Mouse (Mus musculus): ENCODE measurements around the gene Hif3a.
"Not testable (repeated sequence)": the region's sequence is repeated elsewhere in the genome, so short reads cannot be mapped to it uniquely, and the experiment has no call there.

The Hif3a gene

DNA sequence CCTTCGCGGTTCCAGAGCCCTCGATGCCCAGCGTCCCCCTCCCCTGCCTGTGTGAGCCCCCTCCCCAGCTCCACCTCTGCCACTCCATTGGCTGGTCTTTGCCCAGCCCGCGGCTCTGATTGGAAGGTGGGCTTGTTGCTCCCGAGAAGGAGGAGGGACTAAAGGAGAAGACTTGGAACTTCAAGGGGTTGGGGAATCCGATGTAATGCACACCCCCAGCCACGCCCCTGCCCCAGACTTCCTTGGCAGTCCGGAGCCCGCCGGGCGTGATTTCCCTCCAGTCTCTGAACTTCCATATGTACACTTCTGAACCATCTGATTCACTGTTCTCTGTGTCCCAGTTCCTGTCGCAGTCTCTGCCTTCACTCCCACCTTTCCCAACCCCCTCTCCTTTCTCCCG is at the start of gene Hif3a:
TSS of gene Hif3a (minus strand) at position 39 of the 400 bp plus-strand sequence.
- no peak for DNase-seq (ENCODE audit: low read depth, low spot score)

DNA sequence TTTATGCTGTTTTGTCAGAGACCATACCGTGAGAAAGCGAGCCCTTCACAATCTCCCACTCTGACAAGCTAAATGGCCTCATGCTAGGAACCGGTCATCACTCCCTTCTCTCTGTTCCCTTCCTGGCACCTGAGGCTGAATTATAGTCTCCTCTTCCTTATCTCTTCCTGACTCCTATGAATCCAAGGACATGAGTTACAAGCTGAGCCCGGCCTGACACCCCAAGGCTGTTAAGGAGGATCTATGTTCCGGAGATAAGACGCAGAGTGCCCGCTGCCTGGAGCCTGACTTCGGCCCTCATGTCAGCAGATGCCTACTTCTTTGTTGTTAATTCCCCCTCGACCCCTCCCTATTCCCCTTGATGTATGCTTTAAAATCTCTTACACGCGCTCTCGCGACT is 39.4 kb upstream of the Hif3a start:
- DNase-seq (ENCODE audit: low read depth, low spot score) = not testable (repeated sequence)

DNA sequence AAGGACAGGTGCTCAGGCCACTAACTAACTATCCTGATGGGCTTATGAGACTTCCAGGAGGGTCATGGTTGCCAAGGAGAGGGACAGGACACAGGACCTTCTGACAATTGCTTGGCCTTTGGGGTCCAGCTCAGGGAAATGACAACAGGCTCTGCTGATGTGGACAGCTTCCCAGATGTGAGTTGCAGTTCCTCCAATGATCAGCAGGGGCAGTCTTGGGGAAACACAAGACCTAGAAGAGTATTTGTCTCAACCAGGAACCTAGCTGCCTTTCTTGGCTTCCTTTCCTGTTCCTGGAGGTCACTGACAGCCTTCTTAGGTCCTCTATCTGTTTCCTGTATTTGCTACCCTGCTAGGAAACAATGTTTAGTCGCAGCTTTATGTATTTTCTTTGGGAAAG is 29.1 kb upstream of the Hif3a start:
- DNase-seq (ENCODE audit: low read depth, low spot score) = no peak

DNA sequence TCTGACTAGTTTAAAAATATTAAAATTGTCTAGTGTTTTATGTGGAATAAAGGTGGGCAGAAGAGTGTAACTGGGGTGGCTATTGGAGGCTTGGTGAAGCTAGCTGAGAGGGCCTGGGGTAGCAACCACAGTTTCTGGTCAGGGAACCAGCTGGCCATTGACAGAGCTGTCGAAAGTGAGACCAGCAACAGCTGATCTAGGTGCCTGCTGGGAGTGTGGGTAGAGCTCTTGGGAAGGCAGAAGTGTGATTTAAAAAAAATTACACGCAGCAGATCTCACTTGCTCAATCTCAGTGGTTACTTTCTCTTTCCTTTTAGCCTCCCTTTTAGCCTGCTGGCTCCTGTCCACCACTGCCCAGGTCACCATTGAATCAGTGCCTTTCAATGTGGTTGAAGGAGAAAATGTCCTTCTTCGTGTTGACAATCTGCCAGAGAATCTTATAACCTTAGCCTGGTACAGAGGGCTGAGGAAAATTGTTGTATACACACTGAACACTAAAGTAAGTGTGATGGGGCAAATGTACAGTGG is 27.9 kb upstream of the Hif3a start:
- DNase-seq (ENCODE audit: low read depth, low spot score) = no peak

DNA sequence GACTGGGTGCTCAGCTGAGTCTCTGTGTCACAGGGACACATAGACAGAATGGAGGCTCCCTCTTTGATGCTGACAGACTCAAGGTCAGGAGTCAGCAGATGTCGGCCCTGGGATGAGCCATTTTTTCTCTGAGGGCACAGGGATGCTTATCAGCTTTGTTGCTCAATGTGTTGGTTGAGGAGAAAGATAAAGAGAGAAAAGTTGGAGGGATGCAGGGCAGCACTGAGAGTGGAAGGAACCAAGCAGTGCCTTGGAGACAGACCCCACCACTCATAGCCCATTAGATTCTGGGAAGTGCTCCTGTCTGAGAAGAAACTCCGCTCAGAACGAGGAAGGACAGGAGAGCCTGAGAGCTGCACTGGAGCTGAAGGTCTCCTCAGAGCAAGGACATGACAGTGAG is 25.5 kb upstream of the Hif3a start:
- DNase-seq (ENCODE audit: low read depth, low spot score) = no peak

DNA sequence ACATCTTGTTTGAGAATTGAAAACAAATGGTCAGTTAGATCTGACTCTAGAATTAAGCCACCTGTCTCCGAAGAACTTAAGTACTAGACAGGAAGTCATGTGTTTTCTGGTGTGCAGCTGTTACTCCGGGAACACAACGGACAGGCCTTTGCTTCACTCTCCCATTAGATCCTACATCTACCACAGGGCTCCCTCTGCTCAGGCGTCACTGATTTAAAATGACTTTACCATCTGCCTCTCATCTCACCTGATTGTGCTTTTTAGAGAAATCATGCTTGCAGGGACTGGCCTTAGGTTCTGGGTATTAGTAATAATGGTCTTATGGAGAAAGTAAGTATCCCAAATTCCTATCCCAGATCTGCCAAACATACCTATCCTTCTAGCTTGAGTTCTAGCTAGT is 20.5 kb upstream of the Hif3a start:
- DNase-seq (ENCODE audit: low read depth, low spot score) = no peak

DNA sequence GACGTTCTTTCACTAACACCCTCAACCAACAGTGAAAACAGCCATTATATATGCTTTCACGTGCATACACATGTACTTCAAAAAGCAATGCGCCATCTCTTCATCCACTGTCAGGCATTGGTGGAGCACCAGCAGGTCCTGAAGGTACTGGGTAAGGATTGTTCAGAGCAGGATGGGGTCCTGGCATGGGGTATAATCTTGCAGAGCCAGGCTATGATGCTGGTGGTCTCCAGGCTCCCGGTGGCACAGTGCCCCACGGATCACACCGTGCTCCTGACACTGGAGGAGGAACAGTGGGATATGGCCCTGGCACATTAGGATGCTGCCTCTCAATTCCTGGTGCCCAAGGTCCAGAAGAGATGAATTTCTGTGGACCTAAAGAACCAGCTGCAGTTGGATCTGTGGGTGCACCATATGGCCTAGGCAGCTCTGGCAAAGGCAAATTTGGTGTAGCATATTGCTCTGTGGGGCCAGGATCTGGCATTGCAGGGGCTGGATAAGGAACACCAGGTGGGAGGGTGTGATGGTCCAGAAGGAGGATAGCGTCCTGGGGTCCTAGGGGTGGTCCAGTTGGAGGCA is 15.9 kb upstream of the Hif3a start:
- no peak for DNase-seq (ENCODE audit: low read depth, low spot score)

DNA sequence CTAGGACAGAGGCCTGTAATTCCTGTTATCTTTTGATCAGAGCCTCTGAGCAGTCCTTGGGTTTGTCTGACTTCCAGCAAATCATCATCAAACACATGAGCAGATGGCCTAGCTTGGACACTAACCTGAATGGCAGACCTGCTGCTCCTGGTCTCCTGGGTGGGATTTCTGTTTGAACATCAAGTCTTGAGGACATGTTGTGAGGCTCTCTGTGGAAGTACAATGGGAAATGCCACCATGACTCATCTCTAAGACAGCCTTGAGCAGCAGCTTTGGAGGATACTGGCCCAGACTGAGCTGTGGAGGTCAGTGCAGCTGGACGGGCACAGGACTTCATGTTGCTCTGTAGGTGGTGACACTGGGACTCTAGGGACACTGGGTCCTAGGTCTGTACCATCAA is 14.3 kb upstream of the Hif3a start:
- DNase-seq (ENCODE audit: low read depth, low spot score) = no peak

DNA sequence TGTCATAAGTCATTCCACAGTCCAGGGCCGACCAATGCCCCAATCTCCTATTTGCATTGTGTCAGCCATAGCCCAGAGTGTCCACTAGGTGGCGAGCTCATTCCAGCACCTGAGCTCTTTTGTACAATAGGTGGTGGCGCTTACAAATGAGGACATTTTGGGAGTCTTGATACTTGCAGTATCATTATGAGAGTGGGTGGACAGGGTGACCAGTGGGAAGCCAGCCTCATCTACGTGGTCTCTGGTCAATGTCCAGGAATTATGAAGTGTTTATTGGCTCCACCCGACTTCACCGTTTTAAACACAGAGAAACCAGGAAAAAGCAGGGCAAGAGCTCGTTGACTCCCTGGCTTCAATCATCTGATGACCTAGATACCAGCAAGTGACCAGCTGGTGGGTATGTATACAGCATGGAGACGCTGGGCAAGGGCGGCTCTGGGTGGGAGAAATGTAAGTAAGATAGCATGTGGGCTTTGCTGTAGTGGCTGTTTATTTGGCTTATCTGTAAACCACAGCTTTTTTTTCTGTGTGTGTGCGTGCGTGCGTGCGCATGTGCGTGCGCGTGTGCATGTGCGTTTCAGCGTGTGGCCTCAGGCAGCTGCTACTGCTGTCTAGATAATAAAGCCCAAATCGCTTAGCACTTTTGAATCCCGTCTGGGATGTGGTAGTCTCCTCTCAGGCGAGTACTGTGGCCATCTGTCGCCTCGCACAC is 11.8 kb upstream of the Hif3a start, which contains the start of gene Psg16:
TSS of gene Psg16 (plus strand) at position 137 of the 712 bp plus-strand sequence.
- DNase-seq (ENCODE audit: low read depth, low spot score) = peak; percentile 71

DNA sequence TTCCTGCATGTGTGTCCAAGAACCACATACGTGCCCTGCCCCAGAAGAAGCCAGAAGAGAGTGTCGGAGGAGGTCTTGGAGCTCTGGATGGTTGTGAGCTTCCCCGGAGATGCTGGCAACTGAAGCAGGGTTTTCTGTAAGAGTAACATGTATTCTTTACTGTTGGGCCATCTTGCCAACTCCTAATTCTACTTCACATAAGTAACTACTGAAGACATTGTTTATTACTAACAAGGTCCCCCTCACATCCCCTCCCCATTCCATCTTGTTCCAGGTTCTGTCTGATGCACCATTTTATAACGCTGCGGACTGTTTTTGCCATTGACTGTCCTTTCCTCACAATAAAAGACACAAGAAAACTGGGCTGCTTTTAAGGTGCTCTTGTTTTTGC is 11.3 kb upstream of the Hif3a start:
- no peak for DNase-seq (ENCODE audit: low read depth, low spot score)

DNA sequence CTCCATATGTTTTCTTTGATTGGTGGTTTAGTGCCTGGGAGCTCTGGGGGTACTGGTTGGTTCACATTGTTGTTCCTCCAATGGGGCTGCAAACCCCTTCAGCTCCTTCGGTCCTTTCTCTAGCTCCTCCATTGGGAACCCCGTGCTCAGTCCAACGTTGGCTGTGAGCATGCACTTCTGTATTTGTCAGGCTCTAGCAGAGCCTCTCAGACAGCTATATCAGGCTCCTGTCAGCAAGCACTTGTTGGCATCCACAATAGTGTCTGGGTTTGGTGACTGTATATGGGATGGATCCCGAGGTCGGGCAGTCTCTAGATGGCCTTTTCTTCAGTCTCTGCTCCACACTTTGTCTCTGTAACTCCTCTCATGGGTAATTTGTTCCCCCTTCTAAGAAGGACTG is 5.4 kb upstream of the Hif3a start:
- DNase-seq (ENCODE audit: low read depth, low spot score) = not testable (repeated sequence)

DNA sequence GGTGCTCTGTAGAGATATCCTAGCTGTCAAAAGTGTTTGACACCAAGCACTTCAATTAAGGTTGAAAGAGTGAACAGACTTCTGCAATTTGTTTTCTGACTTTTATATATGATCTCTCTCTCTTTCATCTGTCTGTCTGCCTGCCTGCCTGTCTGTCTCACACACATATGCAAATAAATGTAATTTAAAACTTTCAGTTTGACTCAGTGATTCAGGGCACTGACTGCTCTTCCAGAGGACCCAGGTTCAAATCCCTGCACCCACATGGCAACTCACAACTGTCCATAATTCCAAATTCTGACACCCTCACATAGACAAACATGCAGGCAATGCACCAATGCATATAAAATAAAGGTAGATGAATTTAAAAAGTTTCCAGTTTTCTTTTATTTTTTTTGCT is 4.8 kb upstream of the Hif3a start:
- no peak for DNase-seq (ENCODE audit: low read depth, low spot score)

DNA sequence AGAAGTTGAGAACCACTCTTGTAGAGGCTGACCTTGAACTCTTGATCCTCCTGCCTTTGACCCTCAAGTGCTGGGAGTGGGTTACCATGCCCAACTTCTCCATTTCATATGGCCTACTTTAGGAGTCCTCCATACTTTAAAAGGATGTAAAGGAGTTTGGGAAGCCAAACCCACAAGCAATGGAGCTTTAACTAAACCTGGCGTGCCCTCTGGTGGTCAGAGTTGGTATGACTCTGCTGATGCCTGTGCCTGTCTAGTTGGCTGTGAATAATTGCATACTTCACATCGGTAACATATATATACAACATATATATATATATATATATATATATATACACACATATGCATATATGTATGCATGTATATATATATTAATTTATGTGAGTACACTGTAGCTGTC is 4.2 kb upstream of the Hif3a start:
- peak; percentile 66 for DNase-seq (ENCODE audit: low read depth, low spot score)

DNA sequence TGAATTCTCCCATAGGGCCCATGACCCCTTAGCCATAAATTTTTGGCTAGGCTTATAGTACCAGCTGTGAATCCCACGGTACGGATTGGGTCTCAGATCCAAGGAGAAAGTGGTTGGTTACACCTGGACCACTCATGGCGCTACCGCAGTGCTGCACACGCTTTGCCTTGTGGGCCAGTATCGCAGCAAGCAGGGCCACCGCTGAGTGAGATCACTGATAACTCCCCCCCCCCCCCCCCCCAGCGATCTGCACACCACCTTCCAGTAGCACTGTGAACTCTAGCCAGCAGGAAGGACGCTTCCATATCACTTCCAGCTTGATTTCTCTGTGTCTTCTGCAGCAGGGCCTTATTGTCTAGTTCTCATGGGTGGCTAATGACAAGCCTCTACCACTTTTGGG is 3.4 kb upstream of the Hif3a start:
- DNase-seq (ENCODE audit: low read depth, low spot score) = no peak

DNA sequence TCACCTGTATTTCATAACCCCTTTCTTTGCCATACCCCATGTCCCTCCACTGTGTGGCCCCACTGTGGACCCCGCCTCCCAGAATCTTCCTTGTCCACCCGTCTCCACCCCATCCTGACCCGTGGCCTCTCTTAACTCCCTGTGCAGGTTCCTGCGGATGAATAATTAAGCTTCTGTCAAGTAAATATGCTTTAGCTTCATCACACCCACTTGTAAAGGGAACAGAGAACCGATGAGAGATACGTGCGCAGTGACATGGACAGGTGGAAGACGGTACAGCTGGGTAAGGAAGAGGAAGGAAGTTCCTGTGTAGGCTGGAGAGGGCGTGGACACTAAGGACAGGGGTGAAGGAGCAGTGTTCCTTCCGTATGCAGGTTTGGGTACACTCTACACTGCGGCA is 618 bp upstream of the Hif3a start:
- DNase-seq (ENCODE audit: low read depth, low spot score) = no peak

DNA sequence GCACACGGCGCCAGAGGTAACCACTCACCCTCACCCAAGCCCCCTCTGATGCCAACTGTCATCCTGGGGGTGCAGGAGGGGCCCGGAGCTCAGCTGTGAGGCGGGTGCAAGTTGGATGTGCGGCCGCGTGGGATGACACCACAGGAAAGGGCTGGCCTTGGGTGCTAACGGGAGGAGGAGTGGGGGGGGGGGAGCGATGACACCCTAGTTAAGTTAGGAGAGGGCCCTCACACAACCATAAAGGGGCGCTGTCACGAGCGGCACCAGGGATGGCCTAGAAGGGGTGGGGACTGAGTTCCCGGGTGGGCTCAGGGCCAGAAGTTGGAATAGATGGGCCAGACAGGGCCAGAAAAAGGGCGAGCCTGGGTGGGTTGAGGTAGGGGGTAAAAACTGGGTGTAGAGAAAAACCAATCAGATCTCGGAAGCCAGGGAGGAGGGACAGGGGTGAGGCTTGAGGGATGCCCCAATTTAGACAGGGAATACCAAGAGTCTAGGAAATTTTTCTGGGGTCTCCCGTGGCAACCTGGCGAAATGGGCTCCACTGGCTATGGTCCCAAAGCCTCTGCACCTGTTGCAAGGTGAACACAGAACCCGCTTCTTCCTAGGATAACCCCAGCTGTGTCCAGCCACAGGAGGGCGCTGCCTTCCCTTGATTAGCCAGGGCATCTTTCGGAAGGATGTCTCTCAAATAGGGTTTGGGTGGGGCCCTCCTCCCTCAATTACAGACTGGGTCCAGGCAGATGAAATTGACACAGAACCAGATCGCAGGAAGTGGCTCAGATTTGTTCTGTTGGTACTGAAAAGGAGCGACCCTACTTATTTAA is 1.2 kb downstream of the Hif3a start:
- DNase-seq (ENCODE audit: low read depth, low spot score) = no peak

DNA sequence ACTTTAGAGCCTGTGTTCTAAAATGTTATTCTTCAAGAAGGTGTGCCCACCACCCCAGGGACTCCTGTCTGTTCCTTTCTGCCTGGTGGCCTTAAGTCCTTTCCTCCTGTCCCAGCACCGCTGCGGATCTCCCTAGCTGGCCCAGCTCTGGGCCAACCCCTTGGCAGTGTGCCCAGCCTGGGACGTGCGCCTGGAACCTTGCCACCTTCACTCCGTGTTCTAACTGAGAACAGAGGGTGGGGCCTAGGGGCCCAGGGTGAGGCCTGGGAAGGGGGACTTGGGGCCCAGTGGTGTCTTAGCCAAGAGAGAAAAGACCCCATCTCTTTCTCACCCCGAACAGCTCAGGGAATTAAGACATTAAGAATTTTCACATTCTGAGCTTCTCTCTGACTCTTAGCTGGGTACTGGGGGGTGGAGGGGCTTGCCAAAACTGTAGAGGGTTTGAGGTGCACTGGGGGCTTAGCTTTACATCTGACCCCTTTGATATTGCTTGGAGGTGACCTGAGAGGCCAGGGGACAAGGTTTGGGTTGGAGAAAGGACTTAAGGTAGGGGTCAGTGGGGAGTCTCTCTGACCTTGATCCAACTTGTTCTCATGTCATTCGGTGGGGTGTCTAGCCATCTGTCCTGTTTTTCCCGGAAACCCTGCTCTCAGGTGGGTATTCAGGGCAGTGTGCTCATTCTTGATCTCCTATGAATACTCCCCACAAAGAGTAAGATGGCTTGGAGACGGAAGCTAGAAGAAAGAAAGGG is 2.0 kb downstream of the Hif3a start:
- peak; percentile 51 for DNase-seq (ENCODE audit: low read depth, low spot score)

DNA sequence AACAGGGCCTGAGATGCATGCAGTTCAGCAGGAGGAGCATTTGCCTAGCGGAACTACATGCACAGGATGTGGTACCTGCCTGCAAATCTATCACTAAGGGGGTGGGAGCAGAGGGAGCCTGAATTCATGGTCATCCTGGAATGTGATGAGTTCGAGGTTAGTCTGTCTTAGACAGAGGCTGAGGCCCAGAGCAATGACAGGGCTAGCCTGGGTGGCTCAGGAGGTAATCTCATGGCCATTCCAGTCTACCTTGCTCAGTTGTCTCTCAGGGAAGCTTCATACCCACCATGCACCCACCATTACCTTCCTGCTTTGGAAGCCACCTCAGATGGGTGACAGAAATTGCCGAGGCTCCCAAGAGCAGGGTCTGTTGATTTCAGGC is 2.8 kb downstream of the Hif3a start:
- no peak for DNase-seq (ENCODE audit: low read depth, low spot score)

DNA sequence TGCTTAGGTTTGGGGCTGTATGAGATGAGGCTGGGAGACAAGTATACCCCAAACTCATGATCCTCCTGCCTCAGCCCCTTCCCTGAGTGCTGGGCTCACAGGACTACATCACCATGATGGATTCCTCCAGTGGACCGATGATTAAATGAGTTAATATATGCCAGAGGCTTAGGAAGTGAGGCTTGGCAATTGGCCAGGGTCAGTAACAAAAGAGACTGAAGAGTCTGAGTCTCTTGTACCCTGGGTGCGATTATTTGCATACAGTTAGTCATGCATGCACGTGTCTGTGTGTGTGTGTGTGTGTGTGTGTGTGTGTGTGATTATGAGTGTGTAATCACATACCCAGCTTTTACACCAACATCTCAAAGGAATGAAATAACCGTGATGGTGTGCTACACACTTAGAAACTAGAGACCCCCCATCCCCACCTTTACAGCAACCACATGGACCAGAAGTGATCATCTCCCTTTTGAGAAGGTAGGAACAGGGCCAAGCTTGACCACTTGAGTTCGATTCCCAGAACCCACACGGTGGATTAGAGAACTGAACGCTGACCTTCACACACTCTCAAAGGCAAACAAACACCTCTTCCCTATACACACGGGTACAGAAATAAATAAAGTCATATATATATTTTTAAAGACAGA is 3.3 kb downstream of the Hif3a start:
- no peak for DNase-seq (ENCODE audit: low read depth, low spot score)

DNA sequence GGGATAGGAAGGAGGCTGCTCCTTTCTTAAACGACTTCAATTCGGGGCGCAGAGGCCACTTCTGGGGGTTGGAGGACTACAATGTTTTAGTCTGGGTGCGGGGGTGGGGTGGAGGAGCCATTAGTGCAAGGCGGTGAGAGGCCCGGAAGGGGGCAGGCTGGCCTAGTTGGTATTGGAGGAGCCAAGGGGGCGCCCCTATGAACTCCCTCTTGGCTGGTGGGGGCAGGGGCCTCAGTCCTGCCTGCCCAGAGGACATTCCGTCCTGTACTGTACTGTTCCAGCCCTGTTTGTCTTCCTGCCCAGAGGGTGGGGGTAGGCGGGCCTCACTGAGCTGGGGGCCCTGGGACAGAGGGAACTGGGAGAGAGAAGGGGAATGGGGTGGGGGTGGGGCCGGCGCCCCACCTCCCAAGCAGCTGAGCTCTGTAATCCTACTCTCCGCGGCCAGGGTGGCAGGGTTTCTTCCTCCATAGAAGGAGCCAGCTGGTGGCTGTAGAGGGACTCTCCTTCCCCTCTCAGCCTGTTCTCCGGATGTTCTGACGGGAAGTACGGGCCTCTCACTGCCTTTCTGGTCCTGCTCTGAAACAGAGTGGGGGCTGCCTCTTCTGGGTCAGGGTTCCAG is 4.0 kb downstream of the Hif3a start:
- no peak for DNase-seq (ENCODE audit: low read depth, low spot score)

Data from c-Kit-negative CD71-positive TER-119-positive erythroid progenitor cells, embryonic 14.5 days (primary cell).